Mouse (Mus musculus) large intestine, adult 2 months (tissue): ENCODE measurements around the gene Kxd1. TPM values are rescaled to one million over a fixed set of nuclear protein-coding genes. Genes with fewer than 3 reads are reported as not detected.
"Not testable (repeated sequence)": the region's sequence is repeated elsewhere in the genome, so short reads cannot be mapped to it uniquely, and the experiment has no call there.

Experiments
- DNase-seq: peaks from one replicate; pipeline ENCODE4 v3.0.0-alpha.2; 2012; ENCODE audit warnings: low read depth, low spot score
- WGBS: fragments of 180-500 bp; shearing (Covaris S2); methylation state at CpG from one replicate; pipeline ENCODE4 v1.1.7; 2018; 5-methylcytosine and 5-hydroxymethylcytosine counted together
- polyA plus RNA-seq: library from polyadenylated mRNA; depleted of rRNA; stranded (reverse); fragments of >200 nt; gene quantifications from 2 replicates; pipeline ENCODE4 v1.2.3, GENCODE M21; 2012

The Kxd1 gene
- polyA plus RNA-seq, 1 experiment = 64.3 TPM

GRCm38 (mm10) chr8:70522592-70523403, 5.0 kb downstream of the Kxd1 start:
- WGBS = 1% methylated on average over 51 of the region's 51 CpGs

GRCm38 (mm10) chr8:70519606-70520005, 8.2 kb downstream of the Kxd1 start:
- 57% methylated on average over 2 of the region's 2 CpGs for WGBS
- DNase-seq = no peak

More at GRCm38 (mm10) chr8:70522592-70523403, 5.0 kb downstream of the Kxd1 start:
- DNase-seq = peak; percentile 97

- DNase-seq = no peak
- WGBS = 85% methylated on average over 6 of the region's 6 CpGs
These were observed 8.7 kb downstream of the Kxd1 start for GRCm38 (mm10) chr8:70519043-70519442.

- no peak for DNase-seq
- 81% methylated on average over 10 of the region's 10 CpGs for WGBS
These were observed 9.7 kb downstream of the Kxd1 start for GRCm38 (mm10) chr8:70517940-70518643.

- no peak for DNase-seq
- WGBS = 20% methylated on average over 2 of the region's 2 CpGs
These were observed 14.3 kb downstream of the Kxd1 start for GRCm38 (mm10) chr8:70513441-70513840.

GRCm38 (mm10) chr8:70512253-70512903, 15.4 kb downstream of the Kxd1 start:
- DNase-seq = no peak
- 84% methylated on average over 11 of the region's 11 CpGs for WGBS

- no peak for DNase-seq
- WGBS = 91% methylated on average over 2 of the region's 2 CpGs
These were observed 16.0 kb downstream of the Kxd1 start for GRCm38 (mm10) chr8:70511770-70512169.

GRCm38 (mm10) chr8:70511174-70511573, 16.6 kb downstream of the Kxd1 start:
- not testable (repeated sequence) for DNase-seq
- WGBS = 53% methylated on average over 6 of the region's 6 CpGs

GRCm38 (mm10) chr8:70510228-70510915, 17.4 kb downstream of the Kxd1 start, which contains the start of gene Uba52:
TSS of gene Uba52 (minus strand) at chr8:70510801.
- under 1% methylated on average over 74 of the region's 74 CpGs for WGBS
- peak; percentile 80 for DNase-seq

GRCm38 (mm10) chr8:70509281-70509952, 18.3 kb downstream of the Kxd1 start:
- WGBS = 4% methylated on average over 25 of the region's 25 CpGs
- DNase-seq = no peak

GRCm38 (mm10) chr8:70507027-70507393, 20.7 kb downstream of the Kxd1 start:
- no peak for DNase-seq
- 58% methylated on average over 5 of the region's 5 CpGs for WGBS

GRCm38 (mm10) chr8:70506328-70507026, 21.3 kb downstream of the Kxd1 start, which contains the start of gene Rex1bd:
TSS of gene Rex1bd (minus strand) at chr8:70506752.
- 2% methylated on average over 40 of the region's 40 CpGs for WGBS
- peak; percentile 68 for DNase-seq

GRCm38 (mm10) chr8:70505698-70506327, 21.9 kb downstream of the Kxd1 start:
- 38% methylated on average over 32 of the region's 32 CpGs for WGBS
- no peak for DNase-seq

GRCm38 (mm10) chr8:70504851-70505250, 22.9 kb downstream of the Kxd1 start:
- WGBS = 79% methylated on average over 3 of the region's 3 CpGs
- DNase-seq = peak; percentile 63

GRCm38 (mm10) chr8:70504291-70504716, 23.5 kb downstream of the Kxd1 start:
- no peak for DNase-seq
- WGBS = 79% methylated on average over 16 of the region's 16 CpGs

GRCm38 (mm10) chr8:70503062-70503750, 24.6 kb downstream of the Kxd1 start:
- no peak for DNase-seq
- WGBS = 20% methylated on average over 46 of the region's 46 CpGs

GRCm38 (mm10) chr8:70502540-70502939, 25.2 kb downstream of the Kxd1 start:
- DNase-seq = no peak
- WGBS = 52% methylated on average over 12 of the region's 12 CpGs
